Mouse (Mus musculus) ES-Bruce4 (cell line): ENCODE measurements around the gene AC134908.4.

ENCODE experiments used
- CTCF ChIP-seq: IDR thresholded peaks from one replicate; pipeline ENCODE4 v1.8.1; 2011; ENCODE audit warnings: low read depth, low read length
- EP300 ChIP-seq: IDR thresholded peaks from 2 replicates; pipeline ENCODE4 v1.6.1; 2011; ENCODE audit warnings: low read depth, low read length; ENCODE audit not compliant: insufficient read depth
- POLR2A ChIP-seq: IDR thresholded peaks from one replicate; pipeline ENCODE4 v1.8.1; 2011; ENCODE audit warnings: low read length; ENCODE audit not compliant: insufficient read depth

GRCm38 (mm10) chr17:25765886-25766285 lies 29.6 kb downstream of the AC134908.4 start:
- TF ChIP-seq CTCF (no peak), POLR2A (no peak), EP300 (no peak)
